Mouse (Mus musculus) C2C12 (cell line): ENCODE data around the gene Abcc5. TPM values are rescaled to one million over a fixed set of nuclear protein-coding genes. Genes with fewer than 3 reads are reported as not detected.

Experiments used
- H3K27me3 ChIP-seq: one replicate; pipeline ENCODE4 v1.6.1; 2011; ENCODE audit not compliant: control insufficient read depth, insufficient read depth, insufficient read length
- H3K36me3 ChIP-seq: one replicate; pipeline ENCODE4 v1.6.1; 2011; ENCODE audit not compliant: control insufficient read depth, insufficient read depth
- H3K4me3 ChIP-seq: one replicate; pipeline ENCODE4 v1.5.1; 2011; ENCODE audit warnings: mild to moderate bottlenecking, control low read depth; ENCODE audit not compliant: poor library complexity, insufficient read depth, severe bottlenecking
- H3K79me2 ChIP-seq: one replicate; pipeline ENCODE4 v1.6.1; 2011; ENCODE audit not compliant: control insufficient read depth, insufficient read depth
- H3K79me3 ChIP-seq: one replicate; pipeline ENCODE4 v1.6.1; 2011; ENCODE audit warnings: low read depth, control low read depth
- H3ac ChIP-seq: one replicate; pipeline ENCODE3; 2011; ENCODE audit warnings: low read depth; ENCODE audit not compliant: control insufficient read depth, insufficient read length
- CEBPB ChIP-seq: IDR thresholded peaks from one replicate; pipeline ENCODE4 v1.6.1; 2011; ENCODE audit warnings: low read depth, mild to moderate bottlenecking, control low read depth, moderate library complexity
- CTCF ChIP-seq: IDR thresholded peaks from one replicate; pipeline ENCODE4 v1.5.1; 2011; ENCODE audit not compliant: control insufficient read depth, insufficient read depth, insufficient read length
- FOSL1 ChIP-seq: IDR thresholded peaks from one replicate; pipeline ENCODE4 v1.8.0; 2011; ENCODE audit warnings: mild to moderate bottlenecking, low read length; ENCODE audit not compliant: poor library complexity, insufficient read depth, severe bottlenecking
- MAX ChIP-seq: IDR thresholded peaks from one replicate; pipeline ENCODE4 v1.6.1; 2011; ENCODE audit warnings: mild to moderate bottlenecking, control low read depth
- MYOD1 ChIP-seq: IDR thresholded peaks from one replicate; pipeline ENCODE4 v1.6.1; 2011; ENCODE audit warnings: low read depth; ENCODE audit not compliant: control insufficient read depth, insufficient read length
- MYOG ChIP-seq: IDR thresholded peaks from one replicate; pipeline ENCODE4 v1.6.1; 2011; ENCODE audit not compliant: control insufficient read depth, insufficient read length; ENCODE audit errors: extremely low read depth
- USF1 ChIP-seq: IDR thresholded peaks from one replicate; pipeline ENCODE4 v1.6.1; 2011; ENCODE audit warnings: low read depth, mild to moderate bottlenecking, control low read depth, moderate library complexity
- polyA plus RNA-seq: library from polyadenylated mRNA; unstranded; fragments of >200 nt; fragmentation: generic; extraction: Trizol; gene quantifications from one replicate; pipeline ENCODE4 v1.2.1, GENCODE M21; 2012; ENCODE audit warnings: missing spikeins

The Abcc5 gene
- polyA plus RNA-seq, 1 experiment: 25.8 TPM

DNA sequence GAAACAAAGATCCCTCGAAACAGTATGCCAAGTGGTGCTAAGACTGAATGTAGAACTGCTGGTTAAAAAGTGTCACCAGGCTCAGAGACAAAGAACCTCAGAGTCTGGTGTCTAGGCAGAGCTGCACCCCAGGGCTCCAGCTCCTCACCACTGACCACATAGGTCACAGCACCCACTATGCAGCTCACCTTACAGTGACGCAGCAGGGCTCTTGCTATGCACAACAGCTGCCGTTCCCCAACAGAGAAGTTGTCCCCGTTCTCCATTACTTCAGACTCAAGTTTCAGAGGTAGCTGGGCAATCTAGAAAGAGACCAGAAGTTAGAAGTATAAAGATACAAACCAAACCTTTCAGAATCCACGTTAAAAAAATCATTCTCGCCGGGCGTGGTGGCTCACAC lies 91.3 kb downstream of the Abcc5 start:
- Histone ChIP-seq H3K4me3 (no peak overlapping the region), H3ac (no peak overlapping the region), H3K79me3 (no peaks in the 10 kb centered on the region), H3K36me3 (peaks cover 73% of the 10 kb centered on the region), H3K27me3 (no peaks in the 10 kb centered on the region), H3K79me2 (no peaks in the 10 kb centered on the region)
- TF ChIP-seq MAX: no peak
- no peak for TF ChIP-seq MYOD1
- TF ChIP-seq CTCF: no peak
- no peak for TF ChIP-seq CEBPB
- TF ChIP-seq MYOG: no peak

DNA sequence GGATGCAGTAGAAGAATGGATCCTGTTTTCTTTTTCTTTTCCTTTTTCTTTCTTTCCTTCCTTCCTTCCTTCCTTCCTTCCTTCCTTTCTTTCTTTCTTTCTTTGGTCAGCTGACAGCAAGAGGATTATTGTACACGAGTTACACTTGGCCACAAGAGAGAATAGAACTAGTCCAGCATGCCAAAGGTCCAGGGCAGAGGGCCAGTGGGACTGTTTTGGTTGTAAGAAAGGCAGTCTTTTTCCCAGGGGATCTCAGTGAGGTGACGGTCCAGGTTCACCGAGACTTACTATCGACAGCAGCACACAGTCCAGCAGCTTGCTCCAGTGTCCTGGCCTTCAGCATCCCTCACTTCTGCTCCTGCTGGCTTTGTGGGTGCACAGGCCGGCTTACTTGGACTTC lies 97.9 kb downstream of the Abcc5 start:
- Histone ChIP-seq H3K79me2 (no peaks in the 10 kb centered on the region), H3K36me3 (peaks cover 41% of the 10 kb centered on the region), H3K27me3 (no peaks in the 10 kb centered on the region), H3ac (no peak overlapping the region), H3K79me3 (no peaks in the 10 kb centered on the region), H3K4me3 (no peak overlapping the region)
- no peak for TF ChIP-seq MAX
- TF ChIP-seq MYOG: no peak
- TF ChIP-seq FOSL1: no peak
- TF ChIP-seq MYOD1: no peak
- TF ChIP-seq CTCF: no peak
- no peak for TF ChIP-seq USF1
- no peak for TF ChIP-seq CEBPB

DNA sequence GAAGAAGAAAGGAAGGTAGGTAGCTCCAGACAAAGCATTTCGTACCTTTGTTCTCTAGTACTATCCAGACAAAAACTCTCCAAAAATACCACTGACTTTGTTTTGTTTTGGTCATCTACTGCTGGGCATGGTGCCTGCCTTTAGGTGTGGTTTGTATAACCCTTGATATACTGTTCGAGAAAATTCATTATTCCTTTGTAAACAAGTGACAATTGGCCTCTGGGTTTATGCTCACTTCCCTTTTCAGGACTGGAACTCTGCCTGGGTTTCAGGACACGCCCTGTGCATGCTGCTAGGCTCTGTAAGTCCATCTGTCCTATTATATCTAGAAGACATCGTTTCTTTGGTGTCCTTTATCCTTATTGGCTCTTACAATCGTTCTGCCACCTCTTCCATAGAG lies 100.9 kb downstream of the Abcc5 start, which contains the start of gene Cyp2ab1:
TSS of gene Cyp2ab1 (minus strand) at position 119 of the 400 bp plus-strand sequence.
- Histone ChIP-seq H3K27me3 (no peaks in the 10 kb centered on the region), H3K4me3 (no peak within 1 kb of the TSS), H3K79me3 (no peaks in the 10 kb centered on the region), H3ac (no peak within 1 kb of the TSS), H3K79me2 (no peaks in the 10 kb centered on the region), H3K36me3 (peaks cover 17% of the 10 kb centered on the region)
- TF ChIP-seq CEBPB (no peak), FOSL1 (no peak), MAX (no peak), CTCF (no peak), MYOG (no peak), MYOD1 (no peak), USF1 (no peak)

DNA sequence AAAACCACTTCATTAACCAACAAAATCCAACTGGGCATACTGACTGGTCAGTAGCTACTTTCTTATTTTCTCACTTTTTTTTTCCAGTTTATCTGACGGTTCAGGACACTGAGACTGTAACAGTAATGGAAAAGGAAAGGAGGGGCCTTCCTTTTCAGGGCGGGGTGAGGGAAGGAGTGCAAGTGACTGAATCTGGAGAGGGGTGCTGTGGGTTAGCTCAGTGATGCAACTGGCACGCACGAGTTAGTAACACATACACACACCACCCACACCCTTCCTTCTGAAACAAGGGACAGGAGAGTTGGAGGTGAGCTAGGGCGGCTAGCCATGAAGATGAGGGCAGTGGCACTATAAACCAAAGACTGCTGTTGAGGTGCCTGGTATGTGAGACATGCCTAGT lies 102.3 kb downstream of the Abcc5 start:
- TF ChIP-seq USF1: no peak
- no peak for TF ChIP-seq MAX
- TF ChIP-seq CTCF: no peak
- TF ChIP-seq MYOG: no peak
- no peak for TF ChIP-seq CEBPB
- no peak for TF ChIP-seq MYOD1
- no peak for TF ChIP-seq FOSL1
- no peaks in the 10 kb centered on the region for H3K79me3 ChIP-seq
- H3K4me3 ChIP-seq: no peak overlapping the region
- H3K36me3 ChIP-seq: peaks cover 4% of the 10 kb centered on the region
- no peaks in the 10 kb centered on the region for H3K79me2 ChIP-seq
- no peaks in the 10 kb centered on the region for H3K27me3 ChIP-seq
- H3ac ChIP-seq: no peak overlapping the region

DNA sequence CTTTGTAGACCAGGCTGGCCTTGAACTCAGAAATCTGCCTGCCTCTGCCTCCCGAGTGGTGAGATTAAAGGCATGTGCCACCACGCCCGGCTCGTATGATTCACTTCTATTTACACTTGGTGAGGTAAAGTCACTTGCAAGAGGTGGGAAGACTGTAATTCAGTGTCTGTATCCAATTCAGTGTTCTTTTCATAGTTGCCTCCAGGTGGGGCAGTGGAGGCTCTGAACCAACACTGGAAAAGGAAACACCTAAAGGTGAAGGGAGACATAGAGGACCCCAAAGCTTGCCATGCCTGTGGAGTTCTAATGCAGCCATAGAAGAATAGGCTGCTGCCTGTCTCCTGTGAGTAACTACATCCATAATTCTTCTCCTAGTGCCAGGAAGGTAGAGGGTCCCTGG lies 103.9 kb downstream of the Abcc5 start:
- no peaks in the 10 kb centered on the region for H3K79me3 ChIP-seq

DNA sequence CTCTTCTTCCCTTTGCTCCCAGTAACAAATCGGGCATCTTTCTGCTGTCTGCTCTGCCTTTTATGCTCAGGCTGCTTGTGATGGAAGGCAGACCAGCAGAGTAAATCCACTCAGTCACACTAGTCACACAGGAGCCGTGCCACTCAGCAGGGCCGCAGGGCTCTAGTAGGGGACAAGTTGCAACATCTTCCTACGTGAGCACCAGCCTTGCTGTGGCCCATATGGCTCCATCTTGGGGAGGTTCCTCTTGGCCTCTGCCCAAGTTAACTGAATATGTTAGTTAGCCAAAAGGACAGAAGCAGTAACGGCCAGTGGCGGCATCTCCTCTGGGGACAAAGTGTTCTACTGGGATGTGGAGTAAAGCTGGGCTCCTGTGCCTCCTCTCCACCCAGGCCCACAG lies 109.4 kb downstream of the Abcc5 start:
- Histone ChIP-seq H3K27me3 (no peaks in the 10 kb centered on the region), H3K4me3 (no peak overlapping the region), H3ac (no peak overlapping the region), H3K79me2 (no peaks in the 10 kb centered on the region), H3K79me3 (no peaks in the 10 kb centered on the region), H3K36me3 (no peaks in the 10 kb centered on the region)
- TF ChIP-seq MYOD1 (no peak), MYOG (no peak), CEBPB (no peak), USF1 (no peak), CTCF (no peak), FOSL1 (no peak), MAX (no peak)

More for the DNA sequence above, 103.9 kb downstream of the Abcc5 start:
- Histone ChIP-seq H3K27me3 (no peaks in the 10 kb centered on the region), H3K36me3 (no peaks in the 10 kb centered on the region), H3K79me2 (no peaks in the 10 kb centered on the region), H3K4me3 (no peak overlapping the region), H3ac (no peak overlapping the region)
- TF ChIP-seq FOSL1 (no peak), USF1 (no peak), MYOD1 (no peak), CTCF (no peak), MAX (no peak), CEBPB (no peak), MYOG (no peak)
